9 mouse cellular contexts compared by ENCODE assay signal in the genomic region with DNA sequence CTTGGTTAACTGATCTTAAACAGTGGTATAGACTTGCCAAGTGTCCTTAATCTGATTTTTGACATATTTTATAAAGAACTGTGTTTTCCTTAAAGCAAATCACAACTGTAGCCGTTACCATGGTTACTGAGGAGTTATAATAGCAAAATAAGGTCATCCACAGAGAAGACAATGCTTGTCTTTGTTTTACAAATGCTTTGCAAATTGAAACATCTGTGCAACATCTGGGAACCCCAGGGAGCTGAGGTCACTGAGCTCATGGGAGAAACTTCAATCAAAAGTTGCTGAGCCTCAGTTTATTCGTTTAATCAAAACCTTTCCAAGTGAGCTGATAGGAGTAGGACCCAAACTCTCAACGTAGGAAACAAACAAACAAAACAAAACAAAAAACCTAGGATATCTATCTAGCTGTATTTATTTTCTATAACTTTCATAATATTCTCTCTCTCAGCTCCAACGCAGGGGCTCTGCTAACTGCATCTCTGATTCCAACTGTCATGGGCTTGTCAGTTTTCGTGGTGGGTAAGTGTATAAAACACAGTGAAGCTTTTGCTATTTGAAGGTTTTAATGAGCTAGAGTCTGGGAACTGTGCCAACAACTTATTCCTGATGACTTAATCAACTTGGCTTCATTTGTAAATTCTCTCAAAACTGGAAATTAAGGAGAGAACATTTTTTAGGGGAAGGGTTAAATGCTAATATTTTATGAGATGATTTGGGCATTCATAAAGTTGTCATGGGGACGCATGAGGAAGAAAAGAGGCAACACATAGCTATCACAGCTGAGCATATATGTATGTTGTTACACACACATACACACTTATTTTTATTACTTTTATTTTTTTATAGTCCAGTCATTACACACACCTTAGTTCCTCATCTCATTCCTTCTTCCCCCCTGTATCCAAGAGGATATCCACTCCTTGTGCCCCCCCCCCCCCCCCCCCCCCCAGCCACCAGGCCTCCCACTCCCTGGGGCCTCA.
DNase-seq lines count a peak whose midpoint lies in the region; ATAC-seq lines count a peak whose summit lies in the region.
"Had no signal": no experiment of that assay in that cellular context is flagged by ENCODE, and none has a peak within 500 bp of the region (broad histone marks: within the 10 kb centered on the region; RNA-seq: fewer than 3 reads in every experiment).

No protein-coding gene starts in this region.

- WGBS in hindbrain, embryonic 14.5 days, result 38% methylated on average over 6 of the region's 6 CpGs
- WGBS in hindbrain, embryonic 16.5 days, result 33% methylated on average over 6 of the region's 6 CpGs

- H3K9me3 ChIP-seq in hindbrain, embryonic 14.5 days (ENCODE audit: control insufficient read depth, low read length), result no peaks in the 10 kb centered on the region
- no peaks in the 10 kb centered on the region for H3K9me3 ChIP-seq in hindbrain, embryonic 16.5 days (ENCODE audit: control insufficient read depth, low read length)

- peaks cover 10% of the 10 kb centered on the region; the same call in 1 of the 2 replicates for H3K4me1 ChIP-seq in hindbrain, embryonic 14.5 days (replicated peaks; ENCODE audit: control insufficient read depth, insufficient read depth, low read length)
- peaks cover 5% of the 10 kb centered on the region for H3K4me1 ChIP-seq in hindbrain, embryonic 16.5 days (ENCODE audit: control insufficient read depth, insufficient read depth, low read depth, low read length)

- peak; percentile 76 for DNase-seq in hindbrain, embryonic 14.5 days (ENCODE audit: low spot score)
- DNase-seq in MN1 (ENCODE audit: low spot score), result peak; percentile 33
- DNase-seq in embryo, embryonic 11.5 days (ENCODE audit: low read depth, low spot score), result peak; percentile 54
- DNase-seq in layer of hippocampus, adult 9-11 months, result peak; percentile 24
- no peak for DNase-seq in B cell, adult 2 months
- DNase-seq in cerebellum, postnatal 36 days, result no peak
- no peak for DNase-seq in kidney, postnatal 36 days

- ATAC-seq in hindbrain, embryonic 14.5 days (ENCODE audit: low FRiP score), result no peak
- ATAC-seq in hindbrain, embryonic 16.5 days, result no peak; the same call in 1 of the 2 replicates

- no peaks in the 10 kb centered on the region for H3K36me3 ChIP-seq in hindbrain, embryonic 14.5 days (replicated peaks; ENCODE audit: control insufficient read depth, insufficient read depth)
- H3K36me3 ChIP-seq in hindbrain, embryonic 16.5 days (ENCODE audit: control insufficient read depth, insufficient read depth, low read length), result no peaks in the 10 kb centered on the region

- no peak overlapping the region for H3K9ac ChIP-seq in hindbrain, embryonic 14.5 days
- no peak overlapping the region for H3K9ac ChIP-seq in hindbrain, embryonic 16.5 days (ENCODE audit: low read depth, low read length)

- H3K4me2 ChIP-seq in hindbrain, embryonic 14.5 days (replicated peaks), result no peak overlapping the region
- H3K4me2 ChIP-seq in hindbrain, embryonic 16.5 days (ENCODE audit: low read length), result no peak overlapping the region

- no peak overlapping the region for H3K27ac ChIP-seq in hindbrain, embryonic 14.5 days
- H3K27ac ChIP-seq in hindbrain, embryonic 16.5 days (ENCODE audit: low read depth, low read length), result no peak overlapping the region

- H3K27me3 ChIP-seq in hindbrain, embryonic 14.5 days (ENCODE audit: control insufficient read depth, insufficient read depth, low read length), result no peaks in the 10 kb centered on the region
- H3K27me3 ChIP-seq in hindbrain, embryonic 16.5 days (replicated peaks; ENCODE audit: control insufficient read depth, insufficient read depth, low read length), result no peaks in the 10 kb centered on the region

- H3K4me3 ChIP-seq in hindbrain, embryonic 14.5 days (replicated peaks; ENCODE audit: low read length), result no peak overlapping the region
- H3K4me3 ChIP-seq in hindbrain, embryonic 16.5 days (ENCODE audit: low read length), result no peak overlapping the region
- H3K4me3 ChIP-seq: erythroblast, embryonic 14.5 days had no signal

Comparison
In these comparisons a context has a peak if more than half of its experiments do, and no peak if none do; other contexts are left out.
1. DNase-seq: peak in hindbrain, embryonic 14.5 days (single experiment), MN1 (single experiment), embryo, embryonic 11.5 days (single experiment) and layer of hippocampus, adult 9-11 months (single experiment); none in B cell, adult 2 months (0 of 2), cerebellum, postnatal 36 days (0 of 2) and kidney, postnatal 36 days (0 of 2).